Mouse (Mus musculus): ENCODE measurements around the gene Zeb2.
"Not testable (repeated sequence)": the region's sequence is repeated elsewhere in the genome, so short reads cannot be mapped to it uniquely, and the experiment has no call there.

Zeb2 gene

GRCm38 (mm10) chr2:45112021-45112747 lies 5.0 kb downstream of the Zeb2 start:
- peak in 1 of 2 experiments; percentile 37 for DNase-seq (ENCODE audit: low spot score in 2 of 2)

DNA sequence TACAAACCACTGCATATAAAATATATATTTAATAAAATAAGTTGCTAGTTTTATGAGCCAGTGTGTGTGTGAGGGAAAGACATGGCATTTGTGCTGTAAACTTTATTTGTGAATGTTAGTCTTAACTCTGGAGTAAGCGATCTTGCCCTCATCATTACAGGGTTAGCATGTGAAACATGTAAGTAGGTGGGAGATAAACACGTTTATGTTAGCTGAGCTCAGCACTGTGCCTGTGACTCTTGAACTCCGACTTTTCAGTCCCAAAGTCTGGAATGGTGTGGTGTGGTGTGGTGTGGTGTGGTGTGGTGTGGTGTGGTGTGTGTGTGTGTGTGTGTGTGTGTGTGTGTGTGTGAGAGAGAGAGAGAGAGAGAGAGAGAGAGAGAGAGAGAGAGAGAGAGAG lies 5.6 kb downstream of the Zeb2 start:
- not testable (repeated sequence) for DNase-seq (ENCODE audit: low spot score in 2 of 2)

- no peak for DNase-seq (ENCODE audit: low spot score in 2 of 2)
Measured at GRCm38 (mm10) chr2:45110757-45111411, 6.3 kb downstream of the Zeb2 start.

- DNase-seq (ENCODE audit: low spot score in 2 of 2) = peak; percentile 55 to 56
Measured at GRCm38 (mm10) chr2:45109951-45110756, 7.0 kb downstream of the Zeb2 start.

DNA sequence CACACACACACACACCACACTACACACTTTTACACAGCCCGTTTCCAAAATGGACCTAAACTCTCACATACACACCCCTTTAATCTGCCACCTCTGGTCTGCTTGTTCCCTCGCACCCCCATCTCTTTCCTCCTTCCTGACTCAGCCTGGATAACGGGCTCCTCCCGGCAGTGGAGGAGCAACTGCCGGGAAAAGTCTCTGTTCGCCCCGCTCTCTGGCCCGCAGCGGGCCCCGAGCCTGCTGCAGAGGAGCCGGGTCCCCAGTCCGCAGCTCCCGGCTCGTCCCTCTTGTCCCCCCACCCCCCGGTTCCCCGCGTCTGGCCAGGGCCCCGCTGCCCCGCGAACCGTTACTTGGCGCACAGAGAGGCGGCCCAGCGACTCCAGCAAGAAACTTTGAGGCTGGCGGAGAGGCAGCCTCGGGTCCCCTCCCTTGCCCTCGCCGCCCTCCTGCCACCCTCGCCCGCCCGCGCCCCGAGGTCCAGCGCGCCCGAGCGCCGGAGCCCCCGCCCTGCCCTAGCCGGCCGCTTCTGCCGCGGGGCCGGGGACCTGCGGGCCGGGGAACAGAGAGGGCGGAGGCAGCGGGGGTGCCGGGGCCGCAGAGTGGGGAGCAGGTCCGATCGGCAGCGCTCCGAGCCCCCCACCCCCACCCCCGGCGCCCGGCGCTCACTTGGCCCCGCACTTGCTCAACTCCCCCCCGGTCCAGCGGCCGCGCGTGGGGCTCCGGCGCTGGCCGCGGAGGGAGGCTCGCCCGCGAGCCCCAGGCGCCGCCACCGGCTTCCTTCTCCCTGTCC lies 7.8 kb downstream of the Zeb2 start:
- DNase-seq (ENCODE audit: low spot score in 2 of 2) = no peak

GRCm38 (mm10) chr2:45108521-45109091 lies 8.6 kb downstream of the Zeb2 start:
- DNase-seq (ENCODE audit: low spot score in 2 of 2) = peak in 1 of 2 experiments; percentile 14

DNA sequence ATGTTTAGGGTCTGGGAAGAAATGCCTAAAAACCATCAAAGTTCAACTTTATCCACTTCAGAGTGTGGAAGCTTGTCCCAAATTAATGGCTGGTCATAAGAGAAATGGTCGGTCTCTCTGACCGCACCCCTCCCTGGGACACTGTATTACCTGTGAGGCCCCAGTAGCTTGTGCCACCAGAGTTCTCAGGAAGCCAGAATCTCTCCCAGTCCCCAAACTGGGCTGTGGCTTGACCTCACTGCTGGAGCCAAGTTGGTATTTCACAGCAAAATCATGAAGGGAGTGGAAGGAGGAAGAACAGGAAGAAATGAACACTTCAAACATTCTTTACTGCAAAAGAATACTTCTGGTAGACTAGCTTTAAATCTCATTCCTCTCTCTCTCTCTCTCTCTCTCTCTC lies 9.6 kb downstream of the Zeb2 start:
- no peak for DNase-seq (ENCODE audit: low spot score in 2 of 2)

DNA sequence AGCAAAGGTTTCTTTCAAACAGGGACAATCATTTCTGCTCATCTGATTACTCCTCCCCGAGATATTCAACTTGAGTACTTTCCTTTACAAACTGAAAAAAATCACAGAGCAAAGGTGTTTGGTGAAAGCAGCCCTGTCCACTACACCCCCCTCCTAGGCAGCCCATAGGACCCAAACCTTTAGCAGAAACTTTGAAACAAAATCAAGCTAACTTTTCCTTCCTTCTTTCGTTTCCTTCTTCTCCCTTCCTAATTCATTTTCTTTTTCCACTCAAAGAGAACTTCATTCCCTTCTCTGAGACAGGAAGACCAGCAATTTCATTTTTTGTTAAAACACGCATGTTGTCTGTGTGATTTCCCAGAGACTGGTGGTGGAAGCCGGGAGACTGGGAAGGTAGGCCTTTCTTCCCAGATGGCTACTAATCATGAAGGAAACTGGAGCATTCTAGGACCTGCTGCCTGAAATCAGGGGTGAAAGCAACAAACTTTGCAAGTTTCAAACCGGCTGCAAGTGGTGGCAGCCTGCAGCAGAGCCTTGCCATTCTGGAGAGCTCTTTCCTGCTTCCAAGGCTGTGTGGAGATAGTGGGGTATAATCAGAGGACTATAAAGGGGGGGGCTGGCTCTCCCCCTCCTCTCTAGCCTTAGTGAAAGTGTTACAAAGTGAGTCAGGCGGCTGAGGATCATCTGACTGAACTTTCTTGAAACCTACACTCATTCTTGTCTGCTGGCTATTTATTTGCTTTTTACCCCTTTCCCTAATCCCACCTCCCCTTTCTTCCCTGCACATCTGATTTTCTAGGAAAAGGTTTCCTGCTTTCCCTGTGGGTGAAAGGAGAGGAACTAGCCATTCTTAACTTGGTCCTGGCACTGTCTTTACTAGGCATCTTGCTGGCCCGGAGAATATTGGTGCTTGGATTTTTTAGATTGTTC lies 11.0 kb downstream of the Zeb2 start:
- no peak for DNase-seq (ENCODE audit: low spot score in 2 of 2)

DNA sequence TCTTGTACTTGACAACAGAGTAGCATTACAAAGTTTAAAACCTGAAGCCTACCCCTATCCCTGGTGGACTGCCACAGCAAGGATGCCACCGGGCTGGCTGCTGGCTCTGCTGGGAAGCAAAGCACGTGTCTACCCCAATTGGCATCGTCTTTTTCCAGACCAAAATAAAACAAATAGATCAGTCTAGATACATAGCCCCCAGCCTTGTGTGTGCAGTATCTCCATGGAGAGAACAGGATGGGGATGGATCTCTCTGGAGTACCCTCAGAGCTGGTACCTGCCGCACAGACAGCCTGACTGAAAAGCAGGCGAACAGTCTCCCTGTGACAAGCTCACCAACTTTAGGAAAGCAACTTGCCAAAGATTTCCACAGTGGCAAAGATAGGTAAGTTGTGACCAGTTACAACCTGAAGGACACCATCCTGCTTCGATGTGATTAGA lies 11.9 kb downstream of the Zeb2 start:
- no peak for DNase-seq (ENCODE audit: low spot score in 2 of 2)

DNA sequence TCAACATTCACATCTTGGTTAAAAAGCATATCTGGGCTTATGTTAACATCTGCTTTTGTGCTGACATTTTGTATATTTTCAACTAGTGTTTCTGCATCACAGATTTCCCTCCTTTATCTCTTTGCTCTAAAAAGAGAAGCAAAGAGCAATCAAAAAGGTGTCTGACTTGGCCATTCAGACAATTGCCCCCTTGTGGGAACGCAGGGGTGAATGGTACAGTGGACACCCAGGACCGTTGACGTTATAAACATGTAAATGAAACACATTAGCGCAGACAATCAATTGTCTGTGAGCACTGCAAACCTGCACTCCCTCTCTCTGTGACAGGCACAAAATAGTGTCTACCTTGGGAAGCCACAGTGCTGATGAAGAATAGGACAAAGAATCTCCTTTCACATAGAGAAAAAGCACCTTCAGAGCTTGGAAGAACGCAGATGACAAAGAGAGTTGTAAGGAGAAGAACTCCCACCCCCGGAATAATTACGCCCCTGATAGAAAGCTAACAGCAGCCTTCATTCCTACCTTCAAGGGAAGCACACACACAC lies 12.6 kb downstream of the Zeb2 start:
- no peak for DNase-seq (ENCODE audit: low spot score in 2 of 2)

GRCm38 (mm10) chr2:45104066-45104465 lies 13.1 kb downstream of the Zeb2 start:
- DNase-seq (ENCODE audit: low spot score in 2 of 2) = no peak

GRCm38 (mm10) chr2:45103021-45103983 lies 13.9 kb downstream of the Zeb2 start:
- DNase-seq (ENCODE audit: low spot score in 2 of 2) = peak; percentile 43 to 70

DNA sequence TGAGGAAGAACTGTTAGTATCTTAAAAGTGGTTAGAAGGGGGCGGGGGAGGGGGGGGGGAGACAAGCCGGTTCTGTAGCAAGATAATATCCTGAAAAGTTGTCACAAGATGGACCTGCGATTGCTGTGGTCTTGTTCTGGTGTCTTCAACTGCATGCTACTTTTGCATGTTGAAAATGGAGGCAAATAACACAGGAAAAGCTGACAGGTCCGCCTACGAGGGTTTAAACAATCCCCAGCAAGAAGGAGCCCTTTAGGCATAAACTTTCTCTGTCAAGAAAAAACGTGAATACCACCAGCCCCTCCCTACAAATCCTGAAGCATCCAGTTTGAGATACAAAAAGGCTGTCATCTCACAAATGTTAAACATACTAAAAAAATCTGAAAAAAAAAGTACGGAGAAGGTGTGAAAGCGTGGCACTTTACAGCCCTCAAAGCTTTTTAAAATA lies 15.0 kb downstream of the Zeb2 start:
- DNase-seq (ENCODE audit: low spot score in 2 of 2) = peak in 1 of 2 experiments; percentile 40

DNA sequence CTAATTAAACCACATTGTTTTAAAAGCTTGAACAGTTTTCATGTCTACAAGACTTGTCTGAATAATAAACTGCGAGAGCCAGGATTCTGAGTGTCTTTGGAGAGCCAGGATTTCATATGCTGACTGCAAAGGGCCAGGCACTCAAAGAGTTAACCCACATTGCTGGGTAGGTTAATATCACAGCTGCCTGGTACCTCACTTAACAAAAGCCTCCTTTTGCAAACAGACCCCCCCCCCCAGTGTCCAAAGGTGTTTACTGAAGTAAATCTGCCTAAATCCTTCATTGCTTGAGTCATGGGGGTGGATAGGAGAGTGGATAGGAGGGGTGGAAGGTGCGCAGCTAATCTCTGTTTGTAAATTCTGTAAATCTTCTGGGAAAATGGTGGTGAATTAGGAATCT lies 15.6 kb downstream of the Zeb2 start:
- DNase-seq (ENCODE audit: low spot score in 2 of 2) = no peak

- DNase-seq (ENCODE audit: low spot score in 2 of 2) = no peak
Measured at GRCm38 (mm10) chr2:45101040-45101439, 16.2 kb downstream of the Zeb2 start.

GRCm38 (mm10) chr2:45100628-45101027 lies 16.6 kb downstream of the Zeb2 start:
- peak in 1 of 2 experiments; percentile 28 for DNase-seq (ENCODE audit: low spot score in 2 of 2)

DNA sequence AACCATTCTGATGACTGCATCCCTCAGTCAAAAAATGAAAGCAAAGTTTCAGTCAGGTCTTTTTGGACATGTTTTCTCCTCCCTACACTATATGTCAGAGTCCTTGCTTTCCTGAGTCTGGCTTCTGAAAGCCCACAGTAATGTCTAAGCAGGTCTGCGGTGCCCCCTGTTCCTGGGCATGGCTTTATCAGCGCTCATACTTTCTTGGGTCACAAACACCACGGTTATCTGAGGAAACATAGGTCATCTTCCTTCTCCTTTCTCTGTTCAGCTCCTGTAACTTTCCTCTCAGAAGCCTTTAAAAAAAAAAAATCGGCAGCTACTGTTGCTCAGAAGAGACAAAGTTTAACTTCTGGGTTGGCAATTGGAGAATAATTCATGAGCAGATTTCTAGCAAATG lies 17.2 kb downstream of the Zeb2 start:
- no peak for DNase-seq (ENCODE audit: low spot score in 2 of 2)

DNA sequence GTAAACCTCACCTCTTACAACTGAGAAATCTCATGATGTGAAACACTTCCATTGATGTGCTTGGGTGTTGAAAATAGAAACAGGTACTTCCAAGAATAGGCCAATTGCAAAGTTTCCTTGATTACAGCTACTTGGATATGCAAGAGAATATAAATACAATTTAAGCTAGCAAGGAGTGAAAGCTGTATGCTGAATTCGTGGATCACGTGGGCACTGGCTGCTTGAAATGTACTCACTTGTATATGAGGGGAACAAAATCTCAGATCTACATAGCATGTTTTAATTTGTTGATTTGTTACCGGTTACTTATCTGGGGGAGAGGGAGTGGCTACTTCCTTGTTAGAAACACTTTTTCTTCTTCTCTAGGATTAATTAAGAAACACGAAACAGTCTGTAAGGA lies 18.1 kb downstream of the Zeb2 start:
- DNase-seq (ENCODE audit: low spot score in 2 of 2) = no peak

GRCm38 (mm10) chr2:45097969-45098368 lies 19.2 kb downstream of the Zeb2 start:
- DNase-seq (ENCODE audit: low spot score in 2 of 2) = no peak

Measured in natural killer cell, adult 2 months (primary cell).